Mouse (Mus musculus) layer of hippocampus, adult 9-10 months (tissue): ENCODE data around the gene Plppr2.

Experiments used
- DNase-seq: peaks from one replicate; pipeline ENCODE4 v3.0.0; 2022; ENCODE audit warnings: low spot score

Gene Plppr2

GRCm38 (mm10) chr9:21932445-21933137 lies 4.2 kb upstream of the Plppr2 start:
- no peak for DNase-seq

GRCm38 (mm10) chr9:21934021-21934420 lies 2.8 kb upstream of the Plppr2 start:
- no peak for DNase-seq

- no peak for DNase-seq
Measured at GRCm38 (mm10) chr9:21935466-21936131, 1.2 kb upstream of the Plppr2 start.

GRCm38 (mm10) chr9:21937711-21938175 lies 910 bp downstream of the Plppr2 start:
- DNase-seq = no peak

- no peak for DNase-seq
Measured at GRCm38 (mm10) chr9:21938234-21938855, 1.5 kb downstream of the Plppr2 start.

- DNase-seq = no peak
Measured at GRCm38 (mm10) chr9:21943046-21943445, 6.2 kb downstream of the Plppr2 start.

- DNase-seq = no peak
Measured at GRCm38 (mm10) chr9:21943638-21944037, 6.8 kb downstream of the Plppr2 start.

- DNase-seq = no peak
Measured at GRCm38 (mm10) chr9:21944267-21944666, 7.4 kb downstream of the Plppr2 start.

GRCm38 (mm10) chr9:21947540-21948130 lies 10.8 kb downstream of the Plppr2 start:
- DNase-seq = no peak

GRCm38 (mm10) chr9:21948146-21948545 lies 11.3 kb downstream of the Plppr2 start:
- no peak for DNase-seq

- DNase-seq = no peak
Measured at GRCm38 (mm10) chr9:21948790-21949189, 12.0 kb downstream of the Plppr2 start.

GRCm38 (mm10) chr9:21950322-21950721 lies 13.5 kb downstream of the Plppr2 start:
- no peak for DNase-seq

- DNase-seq = no peak
Measured at GRCm38 (mm10) chr9:21951977-21952376, 15.1 kb downstream of the Plppr2 start.

- no peak for DNase-seq
Measured at GRCm38 (mm10) chr9:21953600-21953999, 16.8 kb downstream of the Plppr2 start.

- no peak for DNase-seq
Measured at GRCm38 (mm10) chr9:21954635-21955034, 17.8 kb downstream of the Plppr2 start.

- no peak for DNase-seq
Measured at GRCm38 (mm10) chr9:21955225-21955569, 18.4 kb downstream of the Plppr2 start.

- peak; percentile 100 for DNase-seq
Measured at GRCm38 (mm10) chr9:21955570-21956281, 18.9 kb downstream of the Plppr2 start, which contains the start of gene Swsap1. TSS of gene Swsap1 (plus strand) at chr9:21955755.

- no peak for DNase-seq
Measured at GRCm38 (mm10) chr9:21958372-21958771, 21.5 kb downstream of the Plppr2 start.

- no peak for DNase-seq
Measured at GRCm38 (mm10) chr9:21959244-21959643, 22.4 kb downstream of the Plppr2 start.

- no peak for DNase-seq
Measured at GRCm38 (mm10) chr9:21960135-21960534, 23.3 kb downstream of the Plppr2 start.

- DNase-seq = no peak
Measured at GRCm38 (mm10) chr9:21960558-21961208, 23.9 kb downstream of the Plppr2 start.
